Mouse (Mus musculus): ENCODE results near the gene Cd4. TPM values are rescaled to one million over a fixed set of nuclear protein-coding genes. Genes with fewer than 3 reads are reported as not detected.

Gene Cd4
- polyA plus RNA-seq, 1 experiment = 2.7 TPM

GRCm38 (mm10) chr6:124822049-124822448 lies 66.0 kb downstream of the Cd4 start:
- Histone ChIP-seq H3K4me1 (ENCODE audit: control insufficient read depth, insufficient read depth, low read length) (no peaks in the 10 kb centered on the region), H3K4me3 (replicated peaks; ENCODE audit: extremely low read depth, low read depth, low read length) (no peak overlapping the region)
- TF ChIP-seq POLR2A (IDR thresholded peaks at IDR 0.05; ENCODE audit: borderline replicate concordance, extremely low read depth, low read depth, low read length) (no peak), CTCF (IDR thresholded peaks at IDR 0.05; ENCODE audit: insufficient read depth, low read length) (no peak)
- WGBS = 92% methylated on average over 4 of the region's 4 CpGs
- no peak for DNase-seq

GRCm38 (mm10) chr6:124820891-124821290 lies 67.1 kb downstream of the Cd4 start:
- H3K4me1 ChIP-seq (ENCODE audit: control insufficient read depth, insufficient read depth, low read length) = no peaks in the 10 kb centered on the region
- WGBS = 89% methylated on average over 5 of the region's 5 CpGs

DNA sequence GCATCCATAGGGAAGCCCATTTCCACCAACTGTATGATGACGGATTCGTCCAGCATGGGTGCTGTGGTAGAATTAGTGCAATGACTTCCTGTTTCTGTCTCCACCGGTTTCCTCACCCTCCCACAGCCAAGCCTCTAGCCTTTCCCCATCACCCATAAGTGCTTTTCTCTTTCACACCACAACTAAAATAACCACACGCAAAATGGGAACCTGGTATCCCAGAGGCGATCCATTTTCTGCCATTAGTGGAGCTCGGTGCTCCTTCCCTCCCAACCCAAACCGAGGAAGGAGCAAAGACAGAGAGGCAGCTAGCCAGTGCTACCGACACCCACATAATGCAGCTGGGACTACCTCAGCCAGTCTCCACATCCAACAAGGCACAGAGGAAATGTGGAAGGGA lies 70.0 kb downstream of the Cd4 start:
- WGBS = 71% methylated on average over 8 of the region's 8 CpGs
- DNase-seq = no peak
- TF ChIP-seq POLR2A (IDR thresholded peaks at IDR 0.05; ENCODE audit: borderline replicate concordance, extremely low read depth, low read depth, low read length) (no peak), CTCF (IDR thresholded peaks at IDR 0.05; ENCODE audit: insufficient read depth, low read length) (no peak)
- Histone ChIP-seq H3K4me3 (replicated peaks; ENCODE audit: extremely low read depth, low read depth, low read length) (no peak overlapping the region), H3K4me1 (ENCODE audit: control insufficient read depth, insufficient read depth, low read length) (0 out of 2 replicates have a peak, but pooled peaks cover 4% of the 10 kb centered on the region)

More at GRCm38 (mm10) chr6:124820891-124821290, 67.1 kb downstream of the Cd4 start:
- no peak for DNase-seq
- no peak for TF ChIP-seq CTCF (IDR thresholded peaks at IDR 0.05; ENCODE audit: insufficient read depth, low read length)
- TF ChIP-seq POLR2A (IDR thresholded peaks at IDR 0.05; ENCODE audit: borderline replicate concordance, extremely low read depth, low read depth, low read length) = no peak
- H3K4me3 ChIP-seq (replicated peaks; ENCODE audit: extremely low read depth, low read depth, low read length) = no peak overlapping the region

GRCm38 (mm10) chr6:124817563-124817962 lies 70.5 kb downstream of the Cd4 start:
- 91% methylated on average over 8 of the region's 8 CpGs for WGBS
- TF ChIP-seq POLR2A (IDR thresholded peaks at IDR 0.05; ENCODE audit: borderline replicate concordance, extremely low read depth, low read depth, low read length) (no peak), CTCF (IDR thresholded peaks at IDR 0.05; ENCODE audit: insufficient read depth, low read length) (no peak)
- Histone ChIP-seq H3K4me1 (ENCODE audit: control insufficient read depth, insufficient read depth, low read length) (0 out of 2 replicates have a peak, but pooled peaks cover 8% of the 10 kb centered on the region), H3K4me3 (replicated peaks; ENCODE audit: extremely low read depth, low read depth, low read length) (no peak overlapping the region)
- DNase-seq = no peak

- WGBS = 97% methylated on average over 11 of the region's 11 CpGs
- Histone ChIP-seq H3K4me3 (replicated peaks; ENCODE audit: extremely low read depth, low read depth, low read length) (no peak overlapping the region), H3K4me1 (ENCODE audit: control insufficient read depth, insufficient read depth, low read length) (0 out of 2 replicates have a peak, but pooled peaks cover 8% of the 10 kb centered on the region)
- DNase-seq = no peak
- no peak for TF ChIP-seq POLR2A (IDR thresholded peaks at IDR 0.05; ENCODE audit: borderline replicate concordance, extremely low read depth, low read depth, low read length)
- no peak for TF ChIP-seq CTCF (IDR thresholded peaks at IDR 0.05; ENCODE audit: insufficient read depth, low read length)
Measured at GRCm38 (mm10) chr6:124817125-124817524, 70.9 kb downstream of the Cd4 start.

GRCm38 (mm10) chr6:124816611-124817010 lies 71.4 kb downstream of the Cd4 start:
- no peak for DNase-seq
- H3K4me3 ChIP-seq (replicated peaks; ENCODE audit: extremely low read depth, low read depth, low read length) = no peak overlapping the region
- TF ChIP-seq CTCF (IDR thresholded peaks at IDR 0.05; ENCODE audit: insufficient read depth, low read length) (no peak), POLR2A (IDR thresholded peaks at IDR 0.05; ENCODE audit: borderline replicate concordance, extremely low read depth, low read depth, low read length) (no peak)
- H3K4me1 ChIP-seq (ENCODE audit: control insufficient read depth, insufficient read depth, low read length) = 0 out of 2 replicates have a peak, but pooled peaks cover 8% of the 10 kb centered on the region
- 88% methylated on average over 4 of the region's 4 CpGs for WGBS

- 80% methylated on average over 9 of the region's 9 CpGs for WGBS
- H3K4me1 ChIP-seq (ENCODE audit: control insufficient read depth, insufficient read depth, low read length) = peaks cover 8% of the 10 kb centered on the region; the same call in 1 of the 2 replicates
- DNase-seq = no peak
- TF ChIP-seq CTCF (IDR thresholded peaks at IDR 0.05; ENCODE audit: insufficient read depth, low read length) = no peak
- no peak for TF ChIP-seq POLR2A (IDR thresholded peaks at IDR 0.05; ENCODE audit: borderline replicate concordance, extremely low read depth, low read depth, low read length)
- no peak overlapping the region for H3K4me3 ChIP-seq (replicated peaks; ENCODE audit: extremely low read depth, low read depth, low read length)
Measured at GRCm38 (mm10) chr6:124814858-124815774, 72.9 kb downstream of the Cd4 start.

Other genes with a start within 250 kb of the Cd4 start
- 83.3 and 112 TPM in 2 replicates for gene Lpcat3, start 225.2 kb downstream of the Cd4 start, polyA plus RNA-seq (2012; rRNA removed)
- 29.6 and 42.9 TPM in 2 replicates for gene Emg1, start 176.0 kb downstream of the Cd4 start, polyA plus RNA-seq (2012; rRNA removed)
- gene Phb2, start 175.9 kb downstream of the Cd4 start, polyA plus RNA-seq (2012; rRNA removed) = 64.7 and 74.4 TPM in 2 replicates
- gene Ptpn6, start 149.5 kb downstream of the Cd4 start, polyA plus RNA-seq (2012; rRNA removed) = 38.9 and 48.7 TPM in 2 replicates
- 222 and 226 TPM in 2 replicates for gene Grcc10, start 146.8 kb downstream of the Cd4 start, polyA plus RNA-seq (2012; rRNA removed)
- gene Gm45234, start 132.2 kb downstream of the Cd4 start, polyA plus RNA-seq (2012; rRNA removed) = 0.08 TPM in 1 of 2 replicates, not detected in the other
- gene Atn1, start 131.7 kb downstream of the Cd4 start, polyA plus RNA-seq (2012; rRNA removed) = 52.0 and 64.6 TPM in 2 replicates
- 3.3 and 3.8 TPM in 2 replicates for gene Eno2, start 118.5 kb downstream of the Cd4 start, polyA plus RNA-seq (2012; rRNA removed)
- gene Lrrc23, start 108.5 kb downstream of the Cd4 start, polyA plus RNA-seq (2012; rRNA removed) = 26.2 and 35.8 TPM in 2 replicates
- 20.2 and 22.4 TPM in 2 replicates for gene Spsb2, start 79.6 kb downstream of the Cd4 start, polyA plus RNA-seq (2012; rRNA removed)
- 117 and 218 TPM in 2 replicates for gene Tpi1, start 73.9 kb downstream of the Cd4 start, polyA plus RNA-seq (2012; rRNA removed)
- 58.1 and 73.2 TPM in 2 replicates for gene Usp5, start 58.7 kb downstream of the Cd4 start, polyA plus RNA-seq (2012; rRNA removed)
- gene Cdca3, start 58.7 kb downstream of the Cd4 start, polyA plus RNA-seq (2012; rRNA removed) = 3.5 and 6.7 TPM in 2 replicates
- 0.31 and 0.36 TPM in 2 replicates for gene Gnb3, start 47.9 kb downstream of the Cd4 start, polyA plus RNA-seq (2012; rRNA removed)
- 34.9 and 42.1 TPM in 2 replicates for gene P3h3, start 30.5 kb downstream of the Cd4 start, polyA plus RNA-seq (2012; rRNA removed)
- 0.27 and 0.69 TPM in 2 replicates for gene Gpr162, start 24.2 kb downstream of the Cd4 start, polyA plus RNA-seq (2012; rRNA removed)
- 1.4 and 1.9 TPM in 2 replicates for gene Lag3, start 23.5 kb upstream of the Cd4 start, polyA plus RNA-seq (2012; rRNA removed)
- 1,982 and 2,310 TPM in 2 replicates for gene Ptms, start 31.9 kb upstream of the Cd4 start, polyA plus RNA-seq (2012; rRNA removed)
- gene Mlf2, start 43.2 kb upstream of the Cd4 start, polyA plus RNA-seq (2012; rRNA removed) = 313 and 336 TPM in 2 replicates
- gene Cops7a, start 77.3 kb upstream of the Cd4 start, polyA plus RNA-seq (2012; rRNA removed) = 178 and 213 TPM in 2 replicates
- gene Pianp, start 108.5 kb upstream of the Cd4 start, polyA plus RNA-seq (2012; rRNA removed) = 1.4 and 2.2 TPM in 2 replicates
- gene Zfp384, start 120.9 kb upstream of the Cd4 start, polyA plus RNA-seq (2012; rRNA removed) = 44.8 and 48.4 TPM in 2 replicates
- 30.3 and 50.5 TPM in 2 replicates for gene Ing4, start 151.5 kb upstream of the Cd4 start, polyA plus RNA-seq (2012; rRNA removed)
- 23.7 TPM in 2 replicates for gene Acrbp, start 161.5 kb upstream of the Cd4 start, polyA plus RNA-seq (2012; rRNA removed)
- 6.5 and 13.9 TPM in 2 replicates for gene Lpar5, start 179.7 kb upstream of the Cd4 start, polyA plus RNA-seq (2012; rRNA removed)
- gene Chd4, start 207.8 kb upstream of the Cd4 start, polyA plus RNA-seq (2012; rRNA removed) = 108 and 129 TPM in 2 replicates
- gene Nop2, start 243.7 kb upstream of the Cd4 start, polyA plus RNA-seq (2012; rRNA removed) = 10.1 and 13.6 TPM in 2 replicates

All from lung, adult 2 months (tissue).